Mouse (Mus musculus) forelimb bud, embryonic 11.5 days (tissue): ENCODE measurements at regions not wholly inside any gene's neighbourhood (a gene's known extent, or its start where the extent isn't known, plus 50 kb on each side); places are given as distances from the start of the nearest gene placed in this dataset.

Source experiments
- DNase-seq: peaks from one replicate; pipeline ENCODE4 v3.0.0-alpha.2; 2012; ENCODE audit warnings: low read depth, low spot score

- DNase-seq, result no peak
Observed at GRCm38 (mm10) chr13:110580570-110580969, 185.7 kb downstream of the Plk2 start.

GRCm38 (mm10) chr13:110584765-110585164 lies 189.9 kb downstream of the Plk2 start:
- no peak for DNase-seq

GRCm38 (mm10) chr13:110594630-110595029 lies 199.8 kb downstream of the Plk2 start:
- no peak for DNase-seq

GRCm38 (mm10) chr13:110599666-110600065 lies 204.8 kb downstream of the Plk2 start:
- DNase-seq, result no peak

GRCm38 (mm10) chr13:110600377-110600776 lies 205.5 kb downstream of the Plk2 start:
- DNase-seq, result no peak

GRCm38 (mm10) chr13:110601352-110601751 lies 206.5 kb downstream of the Plk2 start:
- DNase-seq, result no peak

GRCm38 (mm10) chr13:110601840-110602239 lies 207.0 kb downstream of the Plk2 start:
- no peak for DNase-seq

GRCm38 (mm10) chr13:110602894-110603293 lies 208.0 kb downstream of the Plk2 start:
- no peak for DNase-seq

GRCm38 (mm10) chr13:110619010-110619409 lies 224.2 kb downstream of the Plk2 start:
- DNase-seq, result no peak

- no peak for DNase-seq
Observed at GRCm38 (mm10) chr13:110627136-110627535, 232.3 kb downstream of the Plk2 start.

GRCm38 (mm10) chr13:110627732-110628131 lies 232.9 kb downstream of the Plk2 start:
- DNase-seq, result no peak

GRCm38 (mm10) chr13:110628201-110628600 lies 233.4 kb downstream of the Plk2 start:
- DNase-seq, result no peak

GRCm38 (mm10) chr13:110633261-110633781 lies 238.5 kb downstream of the Plk2 start:
- DNase-seq, result no peak

GRCm38 (mm10) chr13:110633899-110634298 lies 239.1 kb downstream of the Plk2 start:
- DNase-seq, result no peak

GRCm38 (mm10) chr13:110642792-110643191 lies 247.9 kb downstream of the Plk2 start:
- DNase-seq, result no peak

- no peak for DNase-seq
Observed at GRCm38 (mm10) chr13:110643198-110643896, 248.5 kb downstream of the Plk2 start.

GRCm38 (mm10) chr13:110643897-110644213 lies 249.0 kb downstream of the Plk2 start:
- DNase-seq, result no peak

- no peak for DNase-seq
Observed at GRCm38 (mm10) chr13:110649378-110649777, 254.5 kb downstream of the Plk2 start.

- no peak for DNase-seq
Observed at GRCm38 (mm10) chr13:110649870-110650497, 255.1 kb downstream of the Plk2 start.

- DNase-seq, result no peak
Observed at GRCm38 (mm10) chr13:110652201-110652600, 257.4 kb downstream of the Plk2 start.

- DNase-seq, result peak; percentile 14
Observed at GRCm38 (mm10) chr13:110665073-110665800, 270.4 kb downstream of the Plk2 start.

GRCm38 (mm10) chr13:110667276-110667956 lies 272.6 kb downstream of the Plk2 start:
- no peak for DNase-seq
